Mouse (Mus musculus): ENCODE measurements around the gene Ccdc124. TPM values are rescaled to one million over a fixed set of nuclear protein-coding genes. Genes with fewer than 3 reads are reported as not detected.

Ccdc124 gene
- polyA plus RNA-seq (2015; fragmentation: Nextera tagmentation; extraction: Ambion mirVana) = 61.7 and 64.3 TPM in 2 replicates

DNA sequence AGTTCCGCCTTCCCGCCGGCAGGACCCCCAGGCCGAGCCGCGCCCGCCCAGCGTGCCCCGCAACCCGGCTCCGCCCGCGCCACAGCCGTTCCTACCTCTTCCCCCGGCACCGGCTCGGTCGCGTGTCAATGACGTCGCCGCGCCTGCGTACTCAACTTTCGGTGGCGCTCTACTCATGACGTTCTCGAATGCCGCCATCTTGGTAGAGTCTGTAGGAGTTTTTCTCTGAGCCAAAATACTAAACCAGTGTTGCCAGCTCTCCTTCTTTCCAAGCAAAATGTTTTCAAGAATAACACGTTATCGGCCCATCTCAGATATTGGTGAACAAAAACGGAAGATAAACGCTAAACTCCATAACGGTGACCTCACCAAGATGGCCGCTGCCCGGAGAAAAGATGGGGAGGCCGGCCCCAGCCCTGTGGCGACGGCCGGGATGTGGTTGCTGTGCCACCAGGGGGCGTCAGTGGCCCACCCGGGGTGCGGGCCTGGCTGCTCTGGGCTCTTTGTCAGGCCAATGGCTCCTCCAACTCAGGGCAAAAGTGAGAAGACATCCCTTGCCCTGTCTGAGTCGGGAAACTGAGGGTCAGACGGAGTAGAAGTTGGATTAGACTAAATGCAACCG is at the start of gene Ccdc124:
Gene Ccdc124, minus strand, starts transcription at position 572 of the 622 bp plus-strand sequence.
- Histone ChIP-seq H3K4me2 (replicated peaks; ENCODE audit: low read depth) (peak within 1 kb of the TSS; percentile 89), H3K36me3 (ENCODE audit: control insufficient read depth, insufficient read depth) (no peaks in the 10 kb centered on the region), H3K4me3 (ENCODE audit: low read depth, low read length) (peak within 1 kb of the TSS; percentile 61), H3K9me3 (ENCODE audit: control insufficient read depth) (no peaks in the 10 kb centered on the region), H3K4me1 (replicated peaks; ENCODE audit: control insufficient read depth, insufficient read depth, low read length) (no peaks in the 10 kb centered on the region; the same call in 1 of the 2 replicates), H3K27me3 (replicated peaks; ENCODE audit: control insufficient read depth, insufficient read depth, low read length) (no peaks in the 10 kb centered on the region), H3K9ac (ENCODE audit: low read depth, low read length) (peak within 1 kb of the TSS; percentile 57), H3K27ac (ENCODE audit: low read depth, low read length) (peak within 1 kb of the TSS; percentile 21; the same call in 1 of the 2 replicates)
- WGBS = under 1% methylated on average over 46 of the region's 46 CpGs
- ATAC-seq = peak; percentile 91
- TF ChIP-seq CTCF (IDR thresholded peaks at IDR 0.05; ENCODE audit: low read depth) = peak; percentile 99

DNA sequence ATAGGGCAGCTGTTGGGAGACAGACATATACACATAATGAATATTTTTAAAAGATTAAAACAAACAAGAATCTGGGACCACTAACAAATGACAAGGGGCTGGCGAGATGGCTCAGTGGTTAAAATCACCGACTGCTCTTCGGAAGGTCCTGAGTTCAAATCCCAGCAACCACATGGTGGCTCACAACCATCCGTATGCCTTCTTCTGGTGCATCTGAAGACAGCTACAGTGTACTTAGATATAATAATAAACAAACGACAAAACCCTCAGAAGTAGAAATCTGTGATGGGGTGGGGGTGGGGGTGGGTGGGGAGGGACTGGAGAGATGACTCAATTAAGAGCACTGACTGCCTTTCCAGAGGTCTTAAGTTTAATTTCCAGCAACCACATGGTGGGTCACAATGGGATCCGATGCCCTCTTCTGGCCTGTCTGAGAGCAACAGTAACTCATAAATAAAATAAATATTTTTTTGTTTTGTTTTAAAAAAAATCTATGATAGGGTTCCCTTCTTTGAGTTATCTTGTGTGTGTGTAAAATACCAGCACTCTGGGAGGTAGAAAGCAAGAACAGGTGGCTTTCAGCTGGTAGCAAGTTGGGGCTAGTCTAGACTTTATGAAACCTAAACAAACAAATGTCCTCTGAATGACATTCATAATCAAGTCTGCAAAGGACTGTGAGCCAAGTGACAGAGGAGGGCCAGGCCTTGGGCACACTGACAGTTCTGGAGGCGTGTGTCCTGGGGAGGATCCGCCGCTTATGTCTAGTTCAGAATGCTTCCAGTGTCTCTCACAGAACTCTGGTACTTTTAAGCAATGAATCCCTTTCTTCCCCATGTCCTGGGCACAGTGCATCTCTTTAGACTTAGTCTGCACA is 46.6 kb upstream of the Ccdc124 start:
- 87% methylated on average over 9 of the region's 9 CpGs for WGBS
- H3K4me1 ChIP-seq (replicated peaks; ENCODE audit: control insufficient read depth, insufficient read depth, low read length) = no peaks in the 10 kb centered on the region
- no peak overlapping the region for H3K27ac ChIP-seq (ENCODE audit: low read depth, low read length)
- TF ChIP-seq CTCF (IDR thresholded peaks at IDR 0.05; ENCODE audit: low read depth) = 0 out of 2 replicates have a peak, but pooled peaks have one; percentile 14
- no peaks in the 10 kb centered on the region for H3K9me3 ChIP-seq (ENCODE audit: control insufficient read depth)
- H3K36me3 ChIP-seq (ENCODE audit: control insufficient read depth, insufficient read depth) = peaks cover 33% of the 10 kb centered on the region
- no peak overlapping the region for H3K4me2 ChIP-seq (replicated peaks; ENCODE audit: low read depth)
- H3K4me3 ChIP-seq (ENCODE audit: low read depth, low read length) = no peak overlapping the region
- H3K9ac ChIP-seq (ENCODE audit: low read depth, low read length) = no peak overlapping the region
- H3K27me3 ChIP-seq (replicated peaks; ENCODE audit: control insufficient read depth, insufficient read depth, low read length) = no peaks in the 10 kb centered on the region
- ATAC-seq = no peak

GRCm38 (mm10) chr8:70914704-70915103 is 41.0 kb upstream of the Ccdc124 start:
- Histone ChIP-seq H3K9ac (ENCODE audit: low read depth, low read length) (no peak overlapping the region), H3K4me2 (replicated peaks; ENCODE audit: low read depth) (no peak overlapping the region), H3K4me3 (ENCODE audit: low read depth, low read length) (no peak overlapping the region), H3K27me3 (replicated peaks; ENCODE audit: control insufficient read depth, insufficient read depth, low read length) (no peaks in the 10 kb centered on the region), H3K4me1 (replicated peaks; ENCODE audit: control insufficient read depth, insufficient read depth, low read length) (no peaks in the 10 kb centered on the region), H3K36me3 (ENCODE audit: control insufficient read depth, insufficient read depth) (peaks cover 73% of the 10 kb centered on the region), H3K27ac (ENCODE audit: low read depth, low read length) (no peak overlapping the region), H3K9me3 (ENCODE audit: control insufficient read depth) (no peaks in the 10 kb centered on the region)
- 93% methylated on average over 17 of the region's 17 CpGs for WGBS
- ATAC-seq = no peak
- TF ChIP-seq CTCF (IDR thresholded peaks at IDR 0.05; ENCODE audit: low read depth) = no peak

- Histone ChIP-seq H3K4me2 (replicated peaks; ENCODE audit: low read depth) (no peak overlapping the region), H3K9ac (ENCODE audit: low read depth, low read length) (no peak overlapping the region), H3K4me1 (replicated peaks; ENCODE audit: control insufficient read depth, insufficient read depth, low read length) (no peaks in the 10 kb centered on the region), H3K9me3 (ENCODE audit: control insufficient read depth) (no peaks in the 10 kb centered on the region), H3K27me3 (replicated peaks; ENCODE audit: control insufficient read depth, insufficient read depth, low read length) (no peaks in the 10 kb centered on the region), H3K36me3 (ENCODE audit: control insufficient read depth, insufficient read depth) (peaks cover 71% of the 10 kb centered on the region), H3K4me3 (ENCODE audit: low read depth, low read length) (no peak overlapping the region), H3K27ac (ENCODE audit: low read depth, low read length) (no peak overlapping the region)
- TF ChIP-seq CTCF (IDR thresholded peaks at IDR 0.05; ENCODE audit: low read depth) = no peak
- no peak for ATAC-seq
- 94% methylated on average over 26 of the region's 26 CpGs for WGBS
These were observed 39.8 kb upstream of the Ccdc124 start for GRCm38 (mm10) chr8:70913523-70913922.

- Histone ChIP-seq H3K36me3 (ENCODE audit: control insufficient read depth, insufficient read depth) (peaks cover 68% of the 10 kb centered on the region), H3K4me3 (ENCODE audit: low read depth, low read length) (no peak overlapping the region), H3K4me1 (replicated peaks; ENCODE audit: control insufficient read depth, insufficient read depth, low read length) (no peaks in the 10 kb centered on the region), H3K9ac (ENCODE audit: low read depth, low read length) (no peak overlapping the region), H3K9me3 (ENCODE audit: control insufficient read depth) (no peaks in the 10 kb centered on the region), H3K27me3 (replicated peaks; ENCODE audit: control insufficient read depth, insufficient read depth, low read length) (no peaks in the 10 kb centered on the region), H3K27ac (ENCODE audit: low read depth, low read length) (no peak overlapping the region), H3K4me2 (replicated peaks; ENCODE audit: low read depth) (no peak overlapping the region)
- ATAC-seq = no peak
- WGBS = 89% methylated on average over 30 of the region's 30 CpGs
- TF ChIP-seq CTCF (IDR thresholded peaks at IDR 0.05; ENCODE audit: low read depth) = no peak
These were observed 39.2 kb upstream of the Ccdc124 start for GRCm38 (mm10) chr8:70912955-70913354.

GRCm38 (mm10) chr8:70911596-70911995 is 37.9 kb upstream of the Ccdc124 start:
- H3K36me3 ChIP-seq (ENCODE audit: control insufficient read depth, insufficient read depth) = peaks cover 58% of the 10 kb centered on the region
- TF ChIP-seq CTCF (IDR thresholded peaks at IDR 0.05; ENCODE audit: low read depth) = peak; percentile 51
- H3K4me1 ChIP-seq (replicated peaks; ENCODE audit: control insufficient read depth, insufficient read depth, low read length) = no peaks in the 10 kb centered on the region
- 74% methylated on average over 5 of the region's 5 CpGs for WGBS
- H3K9me3 ChIP-seq (ENCODE audit: control insufficient read depth) = no peaks in the 10 kb centered on the region
- no peaks in the 10 kb centered on the region for H3K27me3 ChIP-seq (replicated peaks; ENCODE audit: control insufficient read depth, insufficient read depth, low read length)
- no peak overlapping the region for H3K9ac ChIP-seq (ENCODE audit: low read depth, low read length)
- no peak overlapping the region for H3K27ac ChIP-seq (ENCODE audit: low read depth, low read length)
- no peak for ATAC-seq
- H3K4me3 ChIP-seq (ENCODE audit: low read depth, low read length) = no peak overlapping the region
- no peak overlapping the region for H3K4me2 ChIP-seq (replicated peaks; ENCODE audit: low read depth)

Measured in intestine, postnatal 0 days (tissue).